Mouse (Mus musculus): ENCODE data around the gene Otop1. TPM values are rescaled to one million over a fixed set of nuclear protein-coding genes. Genes with fewer than 3 reads are reported as not detected.

Otop1 gene
- total and polyA plus RNA-seq, 3 experiments: not detected

- Histone ChIP-seq H3K4me1 (ENCODE audit: control insufficient read depth in 1 of 2, insufficient read depth in 2 of 2) (no peaks in the 10 kb centered on the region), H3K4me3 (replicated peaks in 1 of 3; ENCODE audit: low read depth in 2 of 3, low read length in 2 of 3, poor library complexity in 1 of 3) (no peak overlapping the region), H3K9ac (ENCODE audit: insufficient read depth, low read depth) (no peak overlapping the region), H3K27me3 (replicated peaks) (no peaks in the 10 kb centered on the region), H3K79me2 (replicated peaks; ENCODE audit: control insufficient read depth, extremely low read depth, insufficient read depth, poor library complexity, severe bottlenecking) (no peaks in the 10 kb centered on the region), H3K27ac (ENCODE audit: insufficient read depth, low read depth) (no peak overlapping the region), H3K4me2 (ENCODE audit: insufficient read depth, low read depth, poor library complexity, severe bottlenecking) (no peak overlapping the region), H3K9me3 (replicated peaks; ENCODE audit: low read length) (no peaks in the 10 kb centered on the region), H3K36me3 (replicated peaks in 1 of 2; ENCODE audit: control insufficient read depth in 1 of 2, insufficient read depth in 1 of 2, low read length in 1 of 2) (peaks cover 0 to 4% of the 10 kb centered on the region in 2 experiments)
- dilution Hi-C loops (cut with MboI; ENCODE audit: extremely low pct_ligation_motif_present, extremely low pct_unique_long_range_greater_than_20kb, low sequenced_read_pairs) (no loop called here), in situ Hi-C loops (cut with MboI; ENCODE audit: low pct_ligation_motif_present, low pct_unique_long_range_greater_than_20kb, low sequenced_read_pairs) (no loop called here)
- DNase-seq (ENCODE audit: extremely low read depth): no peak
- TF ChIP-seq SMC3 (IDR thresholded peaks at IDR 0.05; ENCODE audit: low read depth, low read length) (no peak), HCFC1 (IDR thresholded peaks at IDR 0.05; ENCODE audit: low read depth, low read length) (no peak), USF1 (IDR thresholded peaks at IDR 0.05; ENCODE audit: low read depth, low read length) (no peak), USF2 (conservative IDR thresholded peaks at IDR 0.05; ENCODE audit: low read depth, low read length) (no peak), TCF12 (IDR thresholded peaks at IDR 0.05; ENCODE audit: low read depth, low read length) (no peak), CHD1 (IDR thresholded peaks at IDR 0.05; ENCODE audit: low read depth, low read length) (no peak), KAT2A (IDR thresholded peaks at IDR 0.05; ENCODE audit: insufficient replicate concordance, low read length) (no peak), MEF2A (IDR thresholded peaks at IDR 0.05; ENCODE audit: borderline replicate concordance, low read depth, low read length) (no peak), PAX5 (IDR thresholded peaks at IDR 0.05; ENCODE audit: low read length) (no peak), CHD2 (IDR thresholded peaks at IDR 0.05; ENCODE audit: low read length) (no peak)
These were observed 33.8 kb upstream of the Otop1 start for GRCm38 (mm10) chr5:38241966-38242365.

- in situ Hi-C loops (cut with MboI; ENCODE audit: low pct_ligation_motif_present, low pct_unique_long_range_greater_than_20kb, low sequenced_read_pairs) (no loop called here), dilution Hi-C loops (cut with MboI; ENCODE audit: extremely low pct_ligation_motif_present, extremely low pct_unique_long_range_greater_than_20kb, low sequenced_read_pairs) (no loop called here)
- no peaks in the 10 kb centered on the region for H3K27me3 ChIP-seq (replicated peaks)
- H3K36me3 ChIP-seq (replicated peaks in 1 of 2; ENCODE audit: control insufficient read depth in 1 of 2, insufficient read depth in 1 of 2, low read length in 1 of 2): no peaks in the 10 kb centered on the region
- H3K9me3 ChIP-seq (replicated peaks; ENCODE audit: low read length): peaks cover 6% of the 10 kb centered on the region
- H3K4me1 ChIP-seq (ENCODE audit: control insufficient read depth in 1 of 2, insufficient read depth in 2 of 2): peaks cover 12 to 30% of the 10 kb centered on the region in 2 experiments
- TF ChIP-seq RAD21 (IDR thresholded peaks at IDR 0.05; ENCODE audit: low read depth, low read length): peak; percentile 37
- TF ChIP-seq NRF1 (IDR thresholded peaks at IDR 0.05; ENCODE audit: low read depth, low read length): no peak
- peak; percentile 11; the same call in 1 of the 2 replicates for TF ChIP-seq SMC3 (IDR thresholded peaks at IDR 0.05; ENCODE audit: low read depth, low read length)
- TF ChIP-seq PAX5 (IDR thresholded peaks at IDR 0.05; ENCODE audit: low read length): no peak
- TF ChIP-seq CTCF (conservative IDR thresholded peaks at IDR 0.05 in 1 of 2, IDR thresholded peaks at IDR 0.05 in 1 of 2; ENCODE audit: low read depth in 2 of 2, low read length in 2 of 2): peak; percentile 17 to 65; a peak in 2 of 4 replicates
- peak; percentile 51 for TF ChIP-seq BHLHE40 (IDR thresholded peaks at IDR 0.05; ENCODE audit: low read depth, low read length)
- no peak overlapping the region for H3K4me3 ChIP-seq (replicated peaks in 1 of 3; ENCODE audit: low read depth in 2 of 3, low read length in 2 of 3, poor library complexity in 1 of 3)
- DNase-seq (ENCODE audit: extremely low read depth): no peak
- no peak overlapping the region for H3K9ac ChIP-seq (ENCODE audit: insufficient read depth, low read depth)
- H3K4me2 ChIP-seq (ENCODE audit: insufficient read depth, low read depth, poor library complexity, severe bottlenecking): no peak overlapping the region
- no peaks in the 10 kb centered on the region for H3K79me2 ChIP-seq (replicated peaks; ENCODE audit: control insufficient read depth, extremely low read depth, insufficient read depth, poor library complexity, severe bottlenecking)
- no peak overlapping the region for H3K27ac ChIP-seq (ENCODE audit: insufficient read depth, low read depth)
These were observed 20.6 kb upstream of the Otop1 start for GRCm38 (mm10) chr5:38255195-38255594.

- in situ Hi-C loops (cut with MboI; ENCODE audit: low pct_ligation_motif_present, low pct_unique_long_range_greater_than_20kb, low sequenced_read_pairs): no loop called here
- Histone ChIP-seq H3K4me1 (ENCODE audit: control insufficient read depth in 1 of 2, insufficient read depth in 2 of 2) (peaks cover 12 to 30% of the 10 kb centered on the region in 2 experiments), H3K4me3 (replicated peaks in 1 of 3; ENCODE audit: low read depth in 2 of 3, low read length in 2 of 3, poor library complexity in 1 of 3) (no peak overlapping the region), H3K27ac (ENCODE audit: insufficient read depth, low read depth) (no peak overlapping the region), H3K9me3 (replicated peaks; ENCODE audit: low read length) (peaks cover 6% of the 10 kb centered on the region), H3K4me2 (ENCODE audit: insufficient read depth, low read depth, poor library complexity, severe bottlenecking) (no peak overlapping the region), H3K27me3 (replicated peaks) (no peaks in the 10 kb centered on the region), H3K36me3 (replicated peaks in 1 of 2; ENCODE audit: control insufficient read depth in 1 of 2, insufficient read depth in 1 of 2, low read length in 1 of 2) (no peaks in the 10 kb centered on the region), H3K79me2 (replicated peaks; ENCODE audit: control insufficient read depth, extremely low read depth, insufficient read depth, poor library complexity, severe bottlenecking) (peaks cover 3% of the 10 kb centered on the region; the same call in 1 of the 2 replicates), H3K9ac (ENCODE audit: insufficient read depth, low read depth) (no peak overlapping the region)
- no peak for DNase-seq (ENCODE audit: extremely low read depth)
- TF ChIP-seq ZNF384 (IDR thresholded peaks at IDR 0.05; ENCODE audit: low read depth, low read length) (no peak), ETS1 (conservative IDR thresholded peaks at IDR 0.05; ENCODE audit: low read depth, low read length) (no peak), TCF12 (IDR thresholded peaks at IDR 0.05; ENCODE audit: low read depth, low read length) (no peak), POLR2A (IDR thresholded peaks at IDR 0.05; ENCODE audit: low read depth, low read length) (no peak), MAX (IDR thresholded peaks at IDR 0.05; ENCODE audit: low read length) (no peak), GABPA (IDR thresholded peaks at IDR 0.05; ENCODE audit: insufficient replicate concordance, low read depth, low read length) (no peak), BHLHE40 (IDR thresholded peaks at IDR 0.05; ENCODE audit: low read depth, low read length) (no peak), HCFC1 (IDR thresholded peaks at IDR 0.05; ENCODE audit: low read depth, low read length) (no peak)
- dilution Hi-C loops (cut with MboI; ENCODE audit: extremely low pct_ligation_motif_present, extremely low pct_unique_long_range_greater_than_20kb, low sequenced_read_pairs): no loop called here
These were observed 20.1 kb upstream of the Otop1 start for GRCm38 (mm10) chr5:38255644-38256043.

Measured in CH12.LX (cell line).